Mouse (Mus musculus): ENCODE data around the gene Dennd6a. TPM values are rescaled to one million over a fixed set of nuclear protein-coding genes. Genes with fewer than 3 reads are reported as not detected.
"Not testable (repeated sequence)": the region's sequence is repeated elsewhere in the genome, so short reads cannot be mapped to it uniquely, and the experiment has no call there.

The Dennd6a gene
- total RNA-seq, 2 experiments from 2014 or later, result 15.9 to 16.8 TPM

GRCm38 (mm10) chr14:26671870-26672615 is 98.4 kb downstream of the Dennd6a start:
- DNase-seq (ENCODE audit: low spot score); intact Hi-C loops (cut with DNase I): not testable (repeated sequence)

GRCm38 (mm10) chr14:26674476-26675169 is 101.0 kb downstream of the Dennd6a start:
- DNase-seq (ENCODE audit: low spot score); intact Hi-C loops (cut with DNase I): not testable (repeated sequence)

GRCm38 (mm10) chr14:26675371-26675770 is 101.7 kb downstream of the Dennd6a start:
- intact Hi-C loops (cut with DNase I), result no loop called here
- no peak for DNase-seq (ENCODE audit: low spot score)

- intact Hi-C loops (cut with DNase I), result no loop called here
- DNase-seq (ENCODE audit: low spot score), result no peak
These were observed 102.1 kb downstream of the Dennd6a start for GRCm38 (mm10) chr14:26675791-26676190.

Small RNAs within 50 kb of the gene (microRNA-seq; reads per million reads assigned to microRNA genes)
- 1.7 reads per million for gene Mir7672

Other genes with a start within 250 kb of the Dennd6a start
- gene Slmap, start 38.9 kb upstream of the Dennd6a start, total RNA-seq (2021), result 100 to 1,000 TPM; 280 to 332 TPM
- gene Arf4, start 64.2 kb downstream of the Dennd6a start, total RNA-seq (2021), result 10 to 100 TPM; 72.4 to 77.6 TPM
- gene Pde12, start 96.0 kb downstream of the Dennd6a start, total RNA-seq (2021), result 1 to 10 TPM; 4.5 to 4.6 TPM
- gene Dnah12, start 119.4 kb downstream of the Dennd6a start, total RNA-seq (2021), result under 1 TPM; 0.03 to 0.06 TPM